Mouse (Mus musculus): ENCODE data around the gene Zc2hc1b.

Gene Zc2hc1b

DNA sequence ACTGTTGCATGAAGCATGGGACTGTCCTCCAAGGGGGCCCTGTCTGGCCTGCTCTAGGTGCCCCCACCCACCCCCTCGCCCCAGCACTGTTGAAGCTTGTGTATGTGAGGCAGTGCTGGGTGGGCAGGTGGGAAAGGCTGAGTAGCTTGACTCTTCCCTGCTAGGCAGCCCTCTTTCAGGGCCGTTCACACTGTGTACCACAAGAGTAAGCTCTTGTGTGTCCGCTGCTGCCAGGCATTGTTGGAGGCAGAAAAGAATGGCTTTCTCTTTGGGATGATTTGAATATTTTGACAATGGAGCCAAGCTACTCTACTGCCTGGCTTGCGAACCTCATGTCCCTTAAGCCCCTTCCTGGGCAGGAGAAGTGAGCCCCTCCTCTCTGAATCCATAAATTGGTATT is 62.8 kb downstream of the Zc2hc1b start:
- DNase-seq (ENCODE audit: low spot score in 2 of 2) = no peak

DNA sequence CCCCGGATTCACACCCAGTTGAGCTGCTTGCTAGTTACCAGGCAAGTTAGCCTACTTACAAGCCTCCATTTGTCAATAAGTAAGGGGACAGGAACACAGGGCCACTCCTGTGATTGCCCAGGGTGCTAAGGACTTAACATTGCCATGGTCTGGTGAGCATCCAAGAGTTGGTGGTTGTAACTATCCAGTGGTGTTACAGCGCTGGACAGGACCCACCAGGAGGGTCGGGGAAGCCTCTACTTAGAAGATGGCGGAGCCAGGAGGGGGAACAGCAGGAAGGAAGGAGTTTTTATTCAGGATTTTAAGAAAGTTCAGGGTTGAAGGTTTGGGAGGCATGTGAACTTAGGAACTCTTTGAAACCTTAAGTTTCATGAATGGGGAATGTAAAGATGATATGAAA is 64.2 kb downstream of the Zc2hc1b start:
- no peak for DNase-seq (ENCODE audit: low spot score in 2 of 2)

DNA sequence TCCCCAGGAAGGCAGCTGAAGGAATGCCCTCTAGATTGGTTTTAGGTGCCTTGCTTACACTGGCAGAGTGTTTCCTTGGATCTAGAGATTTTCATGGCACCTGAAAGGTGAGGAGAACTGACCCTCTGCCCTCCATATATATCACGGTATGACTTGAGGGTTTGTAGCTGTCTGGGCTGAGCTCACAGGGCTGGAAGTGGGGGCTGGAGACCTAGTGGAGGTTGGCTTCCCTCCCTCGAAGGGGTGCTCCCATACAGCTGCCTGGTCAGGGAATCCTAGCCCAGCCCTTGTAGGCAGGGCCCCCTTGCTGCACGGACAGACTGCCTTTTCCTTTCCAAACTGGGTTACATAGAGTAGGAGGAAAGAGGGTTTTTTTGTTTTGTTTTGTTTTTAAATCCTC is 65.0 kb downstream of the Zc2hc1b start:
- DNase-seq (ENCODE audit: low spot score in 2 of 2) = no peak

DNA sequence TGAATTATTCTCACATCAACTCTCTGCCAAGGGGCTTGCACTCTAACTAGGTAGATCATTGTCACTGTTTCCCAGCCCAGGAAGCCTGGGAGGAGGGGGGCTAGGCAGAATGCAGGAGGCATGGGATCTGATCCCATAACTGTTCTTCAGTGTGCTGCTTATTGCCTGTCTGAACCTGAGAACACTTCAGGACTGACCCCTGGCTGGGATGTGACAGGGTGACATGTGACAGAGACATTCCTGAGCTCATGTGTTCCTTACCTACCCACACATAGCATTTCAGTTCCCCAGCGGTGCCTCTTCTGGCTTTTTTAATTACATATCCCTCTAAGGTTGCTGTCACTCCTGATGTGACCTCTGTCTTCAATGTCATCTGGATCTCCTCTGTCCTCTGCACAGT is 68.0 kb downstream of the Zc2hc1b start:
- no peak for DNase-seq (ENCODE audit: low spot score in 2 of 2)

DNA sequence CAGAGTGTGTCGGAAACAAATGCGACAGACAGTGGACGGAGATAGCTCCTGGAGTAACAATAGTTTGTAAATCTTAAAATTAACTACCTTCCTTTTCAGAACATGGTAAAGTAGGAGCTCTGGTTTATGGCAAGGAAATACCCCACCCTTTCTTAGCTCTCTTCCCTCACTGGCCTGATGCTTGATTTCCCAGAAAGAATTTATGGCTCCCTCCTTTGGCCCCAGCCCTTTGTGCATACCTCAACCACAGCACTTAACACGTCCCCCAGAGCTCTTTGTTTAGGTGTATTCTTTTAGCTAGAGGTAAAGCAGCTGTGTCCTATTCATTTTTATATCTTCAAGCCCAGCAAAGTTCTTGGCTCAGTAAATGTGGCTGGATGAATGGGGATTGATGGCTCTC is 69.0 kb downstream of the Zc2hc1b start:
- DNase-seq (ENCODE audit: low spot score in 2 of 2) = no peak

DNA sequence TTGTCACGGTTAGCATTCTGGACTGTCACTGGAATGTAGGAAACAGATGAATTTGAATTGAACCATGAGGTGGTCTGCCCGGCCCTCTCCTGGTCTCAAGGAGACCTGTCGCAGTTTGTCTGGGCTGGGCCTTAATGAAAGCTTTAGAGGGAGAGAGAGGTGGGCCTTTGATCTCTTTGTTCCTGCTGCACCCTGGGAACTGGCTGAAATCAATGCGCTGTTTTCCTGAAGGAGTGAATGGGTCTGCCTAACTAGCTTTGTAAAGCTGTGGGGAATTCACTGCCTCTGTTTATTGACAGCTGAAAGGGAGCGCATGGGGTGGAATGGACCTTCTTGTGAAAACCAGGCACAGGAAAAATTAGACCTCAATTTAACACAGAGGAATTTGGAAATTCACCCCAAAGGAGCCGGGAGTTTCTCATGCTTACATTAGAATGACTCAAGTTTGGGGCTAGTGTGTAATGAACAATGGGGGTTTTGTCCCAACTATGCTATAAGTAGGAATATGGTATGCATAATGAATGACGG is 69.7 kb downstream of the Zc2hc1b start:
- no peak for DNase-seq (ENCODE audit: low spot score in 2 of 2)

DNA sequence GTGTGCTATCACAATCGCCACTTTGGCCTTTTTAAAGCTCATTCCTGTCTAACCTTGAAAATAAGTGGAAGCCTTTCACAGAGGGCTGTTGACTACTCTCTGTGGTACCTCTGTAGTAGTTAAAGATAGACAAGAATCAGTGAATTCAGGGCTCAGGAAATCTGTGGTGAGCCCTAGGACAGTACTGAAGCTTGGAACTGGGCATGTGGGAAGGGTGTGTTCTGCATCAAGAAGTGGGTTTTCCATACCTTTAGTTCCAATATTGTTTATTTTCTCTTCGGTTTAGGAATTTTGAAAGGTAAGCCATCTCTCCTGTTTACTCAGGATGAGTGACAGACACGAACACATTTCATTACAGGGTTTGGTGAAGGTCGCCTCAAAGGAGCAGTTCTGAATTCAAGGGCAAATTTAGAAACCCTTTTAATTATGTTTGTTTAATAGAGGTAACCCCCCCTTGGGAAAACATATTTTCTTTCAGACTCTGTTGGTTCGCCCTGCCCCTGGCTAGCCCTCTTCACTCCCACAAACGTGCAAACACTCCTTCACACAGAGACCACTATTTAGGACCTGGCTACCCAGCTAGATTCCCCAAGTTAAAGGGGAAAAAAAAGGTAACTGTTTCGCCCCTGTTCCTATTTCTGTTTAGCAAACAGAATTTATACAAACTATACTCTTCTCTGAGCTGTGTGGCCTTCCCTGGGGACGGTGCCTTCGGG is 70.8 kb downstream of the Zc2hc1b start:
- DNase-seq (ENCODE audit: low spot score in 2 of 2) = no peak

DNA sequence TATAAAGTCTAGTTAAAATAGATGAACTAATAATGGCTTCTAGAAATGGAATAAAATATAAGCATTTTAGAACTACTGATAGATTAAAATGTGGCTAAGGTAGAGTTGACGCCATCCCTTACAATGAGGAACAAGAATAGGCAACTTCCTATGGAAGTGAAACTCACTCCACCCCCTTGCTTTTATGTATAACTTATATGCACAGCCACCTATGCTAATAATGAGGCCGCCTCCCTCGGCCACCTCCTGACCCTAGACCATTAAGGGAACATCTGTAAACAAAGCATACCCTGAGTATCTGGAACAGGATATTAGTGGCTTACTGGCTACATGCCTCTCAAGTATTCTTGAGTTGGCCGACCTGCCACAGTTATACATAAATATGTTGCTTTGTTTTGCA is 74.0 kb downstream of the Zc2hc1b start:
- DNase-seq (ENCODE audit: low spot score in 2 of 2) = no peak

DNA sequence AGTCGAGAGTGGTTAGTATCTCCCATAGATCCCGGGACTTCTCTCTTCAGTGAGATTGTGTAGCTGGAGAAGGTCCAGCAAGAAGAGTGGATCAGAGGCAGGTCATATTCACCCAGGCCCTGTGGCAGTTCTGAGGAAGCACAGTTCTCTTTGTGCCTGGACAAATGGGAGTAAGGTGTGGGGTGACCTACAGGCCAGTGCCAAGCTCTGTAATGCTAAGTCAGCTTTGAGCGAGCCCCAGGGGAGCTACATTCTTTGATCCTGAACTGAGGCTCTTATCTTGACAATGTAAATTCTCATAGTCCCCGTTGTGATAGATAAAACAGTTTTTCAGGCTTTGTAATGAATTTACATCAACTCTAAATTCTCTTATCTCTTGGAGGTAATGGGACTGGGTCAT is 75.5 kb downstream of the Zc2hc1b start:
- DNase-seq (ENCODE audit: low spot score in 2 of 2) = no peak

DNA sequence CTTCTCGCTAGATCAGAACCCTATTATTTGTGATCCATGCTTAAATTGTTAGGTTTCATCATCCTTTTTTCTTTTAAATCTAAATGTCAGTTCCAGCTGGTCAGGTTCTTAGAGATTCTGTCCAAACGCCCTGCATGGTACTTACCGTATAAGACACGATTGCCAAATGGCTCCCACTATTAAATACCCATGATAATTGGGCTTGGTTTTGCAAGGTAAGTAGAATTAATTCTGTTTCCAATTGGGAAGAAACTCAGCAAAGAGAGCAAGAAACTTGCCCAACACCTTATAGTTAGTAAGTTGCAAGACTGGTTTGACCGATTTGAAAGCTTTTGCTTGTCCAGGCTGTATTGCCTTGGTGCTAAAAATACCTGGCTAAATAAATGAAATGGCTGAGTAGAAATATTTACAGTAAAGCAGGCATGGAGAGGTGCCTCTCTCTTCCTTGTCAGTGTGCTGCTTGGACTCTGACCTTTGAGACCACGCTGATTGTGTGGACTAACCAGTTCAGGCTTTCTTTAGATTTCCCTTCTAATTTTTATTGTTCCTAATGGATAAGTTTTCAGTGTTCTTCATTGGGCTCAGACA is 77.7 kb downstream of the Zc2hc1b start:
- DNase-seq (ENCODE audit: low spot score in 2 of 2) = no peak
